Mouse (Mus musculus) kidney, adult 2 months (tissue): Measurements from ENCODE around the gene Dnlz.

Experiments
- CTCF ChIP-seq: fragments of 200-500 bp; conservative IDR thresholded peaks from 2 replicates; pipeline ENCODE4 v1.5.1; 2011; ENCODE audit warnings: low read depth, mild to moderate bottlenecking, control low read depth, low read length, moderate library complexity, mixed read lengths; ENCODE audit not compliant: insufficient read depth, insufficient read length
- POLR2A ChIP-seq: fragments of 200-500 bp; IDR thresholded peaks from one replicate; pipeline ENCODE4 v1.6.1; 2011; ENCODE audit warnings: low read depth, low read length, control low read depth

DNA sequence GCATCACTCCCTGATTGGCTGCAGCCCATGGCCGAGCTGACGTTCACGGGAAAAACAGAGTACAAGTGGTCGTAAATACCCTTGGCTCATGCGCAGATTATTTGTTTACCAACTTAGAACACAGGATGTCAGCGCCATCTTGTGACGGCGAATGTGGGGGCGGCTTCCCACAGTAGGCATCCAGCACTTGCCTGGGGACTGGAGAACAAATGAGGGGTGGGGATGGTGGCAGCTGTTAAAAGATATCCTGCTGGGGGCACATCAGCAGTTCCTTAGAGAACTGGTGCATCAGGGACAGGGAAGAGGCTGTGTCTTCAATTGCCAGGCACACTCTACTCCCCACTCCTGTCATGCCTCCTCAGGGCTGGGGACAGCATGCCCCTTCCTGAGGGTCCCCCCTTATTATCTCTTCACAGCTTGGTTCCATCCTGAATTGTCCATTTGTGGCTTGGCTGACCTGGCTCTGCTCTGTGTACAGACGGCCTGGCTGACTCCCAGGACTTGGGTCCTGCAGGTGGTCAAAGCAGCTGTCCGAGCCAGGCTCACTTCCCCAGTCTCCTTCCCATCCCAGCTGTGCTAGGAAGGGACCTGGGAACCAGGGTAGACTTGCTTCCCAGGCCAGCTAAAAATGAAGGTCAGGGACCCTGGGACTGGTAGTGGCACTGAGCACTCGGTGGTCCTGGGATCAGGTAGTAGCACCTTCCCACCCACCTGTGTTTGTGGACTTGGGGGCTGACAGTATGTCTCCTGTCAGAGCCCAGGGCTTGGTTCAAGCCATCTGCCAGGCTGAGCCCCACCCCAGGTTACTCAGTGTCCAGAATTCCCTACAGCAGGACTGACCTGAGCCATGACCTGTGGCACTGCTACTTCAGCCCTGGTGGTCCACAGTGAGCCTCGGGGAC is 13.4 kb downstream of the Dnlz start:
- TF ChIP-seq CTCF (no peak), POLR2A (no peak)
